Mouse (Mus musculus) heart, adult 8-10 months (tissue): ENCODE data around the gene Rplp1. TPM values are rescaled to one million over a fixed set of nuclear protein-coding genes. Genes with fewer than 3 reads are reported as not detected.

Source experiments
- DNase-seq: peaks from one replicate; pipeline ENCODE4 v3.0.0; 2022; ENCODE audit warnings: low spot score
- total RNA-seq, 4 experiments: library from RNA; stranded (reverse); gene quantifications; 2 replicates each; pipeline ENCODE4 v1.2.4; 2022

Rplp1 gene
- total RNA-seq, 4 experiments from 2014 or later, result 1,398 to 1,706 (median 1,515) TPM

DNA sequence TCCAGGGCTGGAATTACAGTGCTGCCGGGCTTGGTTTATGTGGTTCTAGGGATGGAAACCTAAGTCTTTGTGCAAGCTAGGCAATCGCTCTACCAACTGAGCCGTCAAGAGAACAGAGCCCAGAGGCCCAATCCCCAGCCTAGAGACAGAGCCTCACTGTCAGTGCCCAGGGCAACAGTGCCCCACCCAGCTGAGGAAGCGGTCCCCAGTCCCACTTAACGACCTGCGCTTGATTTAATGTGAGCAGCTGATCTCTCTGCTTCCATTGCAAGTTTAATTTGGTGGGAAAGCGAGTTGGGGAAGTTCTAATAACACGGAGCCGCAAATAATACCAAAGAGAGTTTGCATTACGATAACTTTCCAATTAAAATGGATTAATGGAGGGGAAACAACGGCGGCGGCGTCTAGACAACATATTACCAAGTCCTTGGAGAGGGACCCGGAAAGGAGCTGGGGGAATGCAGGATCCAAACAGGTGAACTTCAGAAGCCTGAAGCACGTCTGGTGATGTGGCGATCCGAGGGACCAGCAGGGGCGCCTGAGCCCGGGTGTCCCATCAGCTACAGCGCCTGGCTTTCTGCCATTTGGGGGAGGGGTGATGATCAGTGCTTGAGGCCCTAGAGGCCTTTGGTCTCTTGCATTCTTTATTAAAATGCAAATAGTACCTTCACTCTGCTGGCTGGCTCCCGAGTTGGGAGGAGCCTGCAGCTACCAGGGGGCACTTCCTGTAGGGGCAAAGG lies 36.8 kb downstream of the Rplp1 start:
- DNase-seq, result no peak

DNA sequence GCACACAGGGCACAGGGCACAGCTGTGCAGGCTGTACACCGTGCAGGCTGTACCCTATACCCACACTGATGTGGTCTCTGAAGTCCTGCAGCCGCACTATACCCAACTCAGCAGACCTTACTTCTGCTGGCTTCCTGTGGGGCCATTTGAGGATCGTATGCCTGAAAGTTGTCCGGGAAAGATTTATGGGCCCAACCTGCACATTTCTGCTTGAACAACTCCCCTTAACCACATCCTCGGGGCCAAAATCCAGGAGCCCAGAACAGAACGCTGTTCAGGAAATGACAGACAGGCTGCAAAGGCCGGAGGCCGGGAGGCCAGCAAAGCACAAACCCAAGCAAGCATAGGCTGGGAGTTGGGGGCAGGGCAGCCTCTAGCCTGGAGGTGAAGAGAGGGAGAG lies 41.0 kb downstream of the Rplp1 start:
- DNase-seq, result no peak

DNA sequence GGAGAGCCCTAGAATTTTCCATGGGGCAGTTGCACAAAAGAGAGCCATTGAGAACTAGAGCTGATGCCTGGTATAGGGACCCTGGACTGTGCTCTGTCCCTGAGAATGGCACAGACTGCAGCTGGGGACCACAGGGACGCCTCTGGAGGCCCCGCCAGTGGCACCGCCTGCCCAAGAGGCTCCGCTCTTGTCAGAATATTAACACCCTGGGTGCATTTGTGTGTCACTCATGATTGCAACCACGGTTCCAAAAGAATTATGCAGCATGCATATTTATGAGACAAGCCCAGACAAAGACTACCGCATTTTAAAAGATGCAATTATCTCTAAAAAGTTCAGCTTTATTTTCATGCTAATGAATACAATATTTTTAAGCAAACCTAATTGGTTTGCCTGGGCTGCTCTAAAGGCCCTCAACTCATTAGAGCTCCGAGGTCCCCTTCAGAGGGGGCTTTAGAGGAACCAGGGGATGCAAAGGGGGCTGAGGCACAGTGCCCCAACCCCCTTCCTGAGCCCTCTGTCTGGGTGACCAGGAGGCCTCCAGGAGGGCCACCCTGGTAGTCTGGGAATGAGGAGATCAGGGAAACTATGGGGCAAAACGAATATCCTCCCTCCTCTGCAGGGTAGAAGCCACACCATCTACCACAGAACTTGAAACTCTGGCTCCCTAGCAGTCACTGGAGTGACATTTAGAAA lies 41.9 kb downstream of the Rplp1 start:
- DNase-seq, result no peak

DNA sequence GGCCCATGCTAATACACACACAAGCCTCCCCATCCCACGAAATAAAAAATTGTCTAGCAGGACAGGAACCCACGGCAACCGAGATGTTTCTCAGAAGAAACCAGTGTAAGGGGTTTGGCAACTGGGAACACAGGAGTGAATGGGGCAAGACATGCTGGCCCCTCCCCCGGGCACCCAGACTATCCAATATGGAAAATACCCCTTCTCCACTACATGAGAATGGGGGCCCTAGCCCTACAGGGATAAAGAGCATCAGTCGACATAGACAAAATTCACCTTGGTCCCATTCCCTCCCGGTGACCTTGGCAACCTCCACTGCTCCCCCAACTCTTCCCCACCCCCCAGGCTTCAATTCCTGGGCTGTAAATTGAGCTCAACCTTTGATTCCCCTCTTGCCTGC lies 42.5 kb downstream of the Rplp1 start:
- DNase-seq, result no peak

DNA sequence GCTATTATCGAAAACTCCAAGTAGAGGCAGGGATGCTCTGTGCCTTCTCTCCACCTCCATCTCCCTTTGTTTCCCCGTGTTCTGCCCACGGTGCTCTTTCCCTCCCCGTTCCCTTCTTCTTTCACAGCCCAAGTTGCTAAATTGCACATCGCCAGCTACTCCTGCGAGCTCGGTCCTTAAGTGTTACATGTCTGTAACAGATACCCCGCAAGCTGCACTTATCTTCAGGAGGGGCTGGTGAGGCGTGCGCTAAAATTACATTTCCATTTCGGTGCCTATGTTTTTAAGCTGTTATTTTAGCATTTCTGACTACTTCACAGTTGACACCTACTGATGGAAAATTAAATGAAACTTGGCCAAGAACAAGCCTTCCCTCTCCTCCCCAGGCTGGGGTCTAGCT lies 46.7 kb downstream of the Rplp1 start:
- no peak for DNase-seq

Other genes starting within 250 kb of the Rplp1 start
- 1 to 10 TPM in 3 of 4 experiments, under 1 TPM in 1; 0.56 to 2.3 (median 1.4) TPM for gene Kif23, start 32.2 kb upstream of the Rplp1 start, total RNA-seq
- not detected for gene Paqr5, start 112.3 kb upstream of the Rplp1 start, total RNA-seq
- gene Glce, start 208.1 kb upstream of the Rplp1 start, total RNA-seq, result 10 to 100 TPM in 3 of 4 experiments, 1 to 10 TPM in 1; 9.2 to 12.0 (median 11.0) TPM